Mouse (Mus musculus) lung, postnatal 0 days (tissue): ENCODE data around the gene Acot6.

Experiments used
- CTCF ChIP-seq: IDR thresholded peaks from 2 replicates; pipeline ENCODE4 v1.5.1; 2016; ENCODE audit warnings: antibody characterized with exemption, mild to moderate bottlenecking
- EP300 ChIP-seq: IDR thresholded peaks from 2 replicates; pipeline ENCODE4 v1.6.1; 2016; ENCODE audit warnings: antibody characterized with exemption, mild to moderate bottlenecking, control low read depth

- TF ChIP-seq EP300 (peak; percentile 90), CTCF (no peak)
Observed at GRCm38 (mm10) chr12:84125892-84126291, 25.4 kb downstream of the Acot6 start.
